Mouse (Mus musculus) liver, postnatal 0 days (tissue): Measurements from ENCODE around the gene Tmem164. TPM values are rescaled to one million over a fixed set of nuclear protein-coding genes. Genes with fewer than 3 reads are reported as not detected.

Experiments used
- ATAC-seq: fragments of 200-750 bp; cut with Nextera tagmentation; 2 replicates; pipeline ENCODE4 v1.8.0; 2017; ENCODE audit warnings: mild to moderate bottlenecking, moderate library complexity
- DNase-seq: peaks from one replicate; pipeline ENCODE4 v3.0.0-alpha.2; 2016
- H3K27ac ChIP-seq: fragments of 300-500 bp; sonication (generic); 2 replicates; pipeline ENCODE4 v1.5.1; 2014; ENCODE audit warnings: antibody characterized with exemption, moderate library complexity, mild to moderate bottlenecking, low read depth
- H3K27me3 ChIP-seq: fragments of 300-500 bp; sonication (generic); 2 replicates; pipeline ENCODE4 v1.6.1; 2014; ENCODE audit warnings: low read length, control low read depth, mixed read lengths; ENCODE audit not compliant: insufficient read depth
- H3K36me3 ChIP-seq: fragments of 300-500 bp; sonication (generic); replicated peaks from 2 replicates; pipeline ENCODE4 v1.6.1; 2014; ENCODE audit warnings: mild to moderate bottlenecking, control low read depth, low read length, moderate library complexity, mixed read lengths; ENCODE audit not compliant: insufficient read depth
- H3K4me1 ChIP-seq: fragments of 300-500 bp; sonication (generic); 2 replicates; pipeline ENCODE4 v1.6.1; 2014; ENCODE audit warnings: antibody characterized with exemption, mild to moderate bottlenecking, control low read depth; ENCODE audit not compliant: insufficient read depth
- H3K4me2 ChIP-seq: fragments of 300-500 bp; sonication (generic); 2 replicates; pipeline ENCODE4 v1.6.1; 2014; ENCODE audit warnings: low read depth, mild to moderate bottlenecking, low read length, moderate library complexity, mixed read lengths
- H3K4me3 ChIP-seq: fragments of 300-500 bp; sonication (generic); 2 replicates; pipeline ENCODE4 v1.5.1; 2014; ENCODE audit warnings: low read depth, low read length
- H3K9ac ChIP-seq: fragments of 300-500 bp; sonication (generic); replicated peaks from 2 replicates; pipeline ENCODE4 v1.6.1; 2014; ENCODE audit warnings: mild to moderate bottlenecking, moderate library complexity
- H3K9me3 ChIP-seq: fragments of 300-500 bp; sonication (generic); 2 replicates; pipeline ENCODE4 v1.6.1; 2016; ENCODE audit warnings: mild to moderate bottlenecking, control low read depth, low read length, mixed read lengths
- CTCF ChIP-seq: sonication (generic); IDR thresholded peaks from 2 replicates; pipeline ENCODE4 v1.5.1; 2016; ENCODE audit warnings: antibody characterized with exemption, low read depth
- EP300 ChIP-seq: IDR thresholded peaks from 2 replicates; pipeline ENCODE4 v1.6.1; 2016; ENCODE audit warnings: antibody characterized with exemption, low read depth, mild to moderate bottlenecking
- WGBS: fragments of 180-500 bp; shearing (Covaris S2); extraction: QIAGEN DNeasy Blood & Tissue Kit; methylation state at CpG from one replicate; pipeline ENCODE4 v1.1.7; 2014; ENCODE audit not compliant: insufficient replicate concordance; 5-methylcytosine and 5-hydroxymethylcytosine counted together
- polyA plus RNA-seq: library from polyadenylated mRNA; unstranded; fragments of >200 nt; fragmentation: Nextera tagmentation; extraction: Ambion mirVana; gene quantifications from 2 replicates; pipeline ENCODE4 v1.2.1, GENCODE M21; 2015

Tmem164 gene
- polyA plus RNA-seq, 1 experiment from 2014 or later = 8.7 TPM

DNA sequence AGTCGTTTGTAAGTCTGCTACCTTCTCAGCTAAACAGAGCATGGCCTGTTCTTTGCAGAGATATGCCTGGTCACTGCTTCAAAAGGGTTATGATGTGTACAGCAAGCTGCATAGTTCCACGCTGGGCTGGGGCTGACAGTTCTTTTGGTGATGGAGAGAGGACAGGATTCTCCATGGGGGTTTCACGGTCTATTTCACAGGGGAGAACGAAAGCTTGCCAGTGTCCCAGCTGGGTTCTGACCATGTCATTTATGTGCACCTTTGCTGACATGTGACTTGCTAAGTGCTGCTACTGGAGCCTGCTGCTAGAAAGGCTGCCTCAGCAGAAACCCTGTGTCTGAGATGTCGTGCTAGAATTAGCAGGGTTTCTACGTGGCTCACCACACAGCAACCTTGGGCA lies 74.3 kb downstream of the Tmem164 start:
- 87% methylated on average over 6 of the region's 6 CpGs for WGBS
- no peaks in the 10 kb centered on the region for H3K9me3 ChIP-seq
- ATAC-seq (no peak), DNase-seq (no peak)
- no peak overlapping the region for H3K4me3 ChIP-seq
- H3K27me3 ChIP-seq = no peaks in the 10 kb centered on the region
- no peak for TF ChIP-seq EP300
- TF ChIP-seq CTCF = no peak
- no peak overlapping the region for H3K27ac ChIP-seq
- no peaks in the 10 kb centered on the region for H3K36me3 ChIP-seq
- H3K4me2 ChIP-seq = no peak overlapping the region
- no peak overlapping the region for H3K9ac ChIP-seq
- H3K4me1 ChIP-seq = no peaks in the 10 kb centered on the region

DNA sequence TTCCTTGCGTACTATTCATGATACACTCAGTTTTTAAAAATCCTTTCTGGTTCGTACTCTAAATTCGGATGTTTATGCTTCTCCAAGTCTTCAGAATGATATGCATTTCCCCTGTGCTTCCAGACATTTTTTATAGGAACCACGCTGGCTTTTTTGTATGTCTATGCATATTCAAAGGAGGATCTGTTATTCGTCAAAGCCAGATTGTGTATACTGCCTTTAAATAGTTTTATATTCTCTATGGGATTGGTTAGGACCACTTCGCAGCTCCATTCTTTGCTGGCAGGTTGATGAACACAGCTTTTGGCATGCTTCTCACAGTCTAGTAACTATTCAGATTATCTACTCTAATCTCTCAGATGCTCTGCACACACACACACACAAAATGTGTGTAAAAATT lies 79.2 kb downstream of the Tmem164 start:
- no peak for TF ChIP-seq EP300
- TF ChIP-seq CTCF = no peak
- Histone ChIP-seq H3K9me3 (no peaks in the 10 kb centered on the region), H3K4me3 (no peak overlapping the region), H3K27me3 (no peaks in the 10 kb centered on the region), H3K36me3 (no peaks in the 10 kb centered on the region), H3K27ac (no peak overlapping the region), H3K9ac (no peak overlapping the region), H3K4me2 (no peak overlapping the region), H3K4me1 (no peaks in the 10 kb centered on the region)
- WGBS = 78% methylated on average over 6 of the region's 6 CpGs
- DNase-seq (no peak), ATAC-seq (no peak)

DNA sequence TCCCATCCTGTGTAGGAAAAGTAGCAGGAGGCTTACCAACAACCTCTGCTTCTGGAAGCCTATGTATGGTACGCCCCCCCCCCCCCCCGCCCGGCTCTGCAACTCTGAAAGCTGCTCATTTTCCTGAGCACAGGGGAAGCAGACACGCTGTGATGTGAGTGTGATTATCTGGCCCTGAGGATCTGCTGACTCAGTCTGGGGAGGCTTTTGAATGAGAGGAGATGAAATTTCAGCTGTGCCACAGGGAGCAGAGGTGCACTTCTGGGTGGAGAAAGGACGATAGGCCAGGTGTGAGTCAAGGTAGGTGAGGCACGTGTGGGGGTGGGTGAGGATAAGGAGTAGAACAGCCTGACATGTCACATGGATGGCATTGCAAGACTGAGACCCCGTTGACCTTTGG lies 82.1 kb downstream of the Tmem164 start:
- no peak overlapping the region for H3K4me2 ChIP-seq
- WGBS = 68% methylated on average over 7 of the region's 7 CpGs

DNA sequence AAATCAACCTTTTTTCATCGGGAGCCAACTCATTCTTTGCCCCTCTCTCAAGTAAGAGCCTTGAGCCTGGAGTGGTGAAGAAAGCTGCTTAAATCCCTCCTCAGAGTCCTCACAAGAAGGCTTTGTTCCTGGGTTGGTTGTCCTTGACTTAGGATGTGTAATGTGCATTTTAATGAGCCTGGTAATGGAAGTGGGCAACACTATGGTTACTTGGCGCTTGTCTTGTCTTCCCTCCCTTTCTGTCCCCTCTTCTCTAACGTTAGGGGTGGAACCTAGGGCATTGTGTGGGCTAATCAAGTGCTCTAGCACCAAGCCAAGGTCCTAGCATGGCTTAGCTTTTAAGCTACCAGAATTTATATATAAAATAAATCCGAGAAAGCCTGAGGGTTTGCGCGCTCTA lies 88.5 kb downstream of the Tmem164 start:
- DNase-seq = no peak
- Histone ChIP-seq H3K9ac (no peak overlapping the region), H3K9me3 (no peaks in the 10 kb centered on the region), H3K36me3 (no peaks in the 10 kb centered on the region), H3K4me2 (no peak overlapping the region), H3K4me1 (no peaks in the 10 kb centered on the region), H3K4me3 (no peak overlapping the region), H3K27me3 (0 out of 2 replicates have a peak, but pooled peaks cover 5% of the 10 kb centered on the region), H3K27ac (no peak overlapping the region)
- no peak for ATAC-seq
- 86% methylated on average over 6 of the region's 6 CpGs for WGBS
- TF ChIP-seq CTCF (no peak), EP300 (no peak)

More for the DNA sequence above, 82.1 kb downstream of the Tmem164 start:
- Histone ChIP-seq H3K27me3 (no peaks in the 10 kb centered on the region), H3K9me3 (no peaks in the 10 kb centered on the region), H3K4me1 (no peaks in the 10 kb centered on the region), H3K36me3 (no peaks in the 10 kb centered on the region), H3K27ac (no peak overlapping the region), H3K4me3 (no peak overlapping the region), H3K9ac (no peak overlapping the region)
- ATAC-seq (no peak), DNase-seq (no peak)
- TF ChIP-seq CTCF = no peak
- no peak for TF ChIP-seq EP300

DNA sequence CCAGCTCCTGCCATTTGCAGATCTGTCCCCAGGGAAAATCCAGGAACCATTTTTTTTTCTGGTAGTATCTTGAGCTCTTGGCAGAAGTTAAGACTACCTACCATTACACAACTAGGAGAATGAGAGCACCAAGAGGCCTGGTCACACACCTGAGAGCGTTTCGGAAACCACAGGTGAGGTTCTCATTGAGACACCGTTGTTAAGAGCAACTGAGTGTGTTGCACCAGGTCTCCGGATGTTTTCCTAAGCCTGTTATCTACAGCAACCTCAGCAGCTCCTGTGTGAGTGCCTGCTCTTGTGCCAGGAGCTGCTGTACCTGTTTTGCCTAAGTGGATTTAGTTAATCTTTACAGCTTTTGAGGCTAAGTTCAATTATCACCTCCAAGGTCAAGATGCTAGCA lies 92.5 kb downstream of the Tmem164 start:
- ATAC-seq (no peak), DNase-seq (no peak)
- H3K36me3 ChIP-seq = no peaks in the 10 kb centered on the region

DNA sequence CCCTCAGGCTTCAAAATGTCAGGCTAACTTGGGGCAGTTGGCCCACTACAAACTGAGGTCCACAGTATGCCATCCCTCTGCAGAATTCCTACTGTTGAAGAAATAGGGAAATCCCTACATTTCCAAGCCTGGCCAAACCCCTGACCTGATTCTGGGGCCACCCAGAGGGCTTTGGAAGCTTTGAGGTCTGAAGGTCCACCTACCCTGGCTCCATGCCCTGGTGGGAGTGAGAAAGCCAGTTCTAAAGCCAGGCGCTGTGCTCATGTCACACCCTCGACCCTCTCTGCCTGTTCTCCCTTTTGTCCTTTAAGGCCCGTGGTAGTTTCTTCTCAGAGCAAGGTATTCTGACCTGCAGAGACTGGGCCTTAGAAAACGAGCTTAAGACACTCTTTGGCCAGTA lies 94.9 kb downstream of the Tmem164 start:
- Histone ChIP-seq H3K9ac (no peak overlapping the region), H3K4me3 (no peak overlapping the region), H3K27ac (no peak overlapping the region), H3K4me1 (peaks cover 4% of the 10 kb centered on the region; the same call in 1 of the 2 replicates), H3K36me3 (no peaks in the 10 kb centered on the region), H3K4me2 (no peak overlapping the region), H3K27me3 (0 out of 2 replicates have a peak, but pooled peaks cover 2% of the 10 kb centered on the region), H3K9me3 (no peaks in the 10 kb centered on the region)
- no peak for DNase-seq
- 73% methylated on average over 4 of the region's 4 CpGs for WGBS
- TF ChIP-seq EP300 = no peak
- TF ChIP-seq CTCF = no peak
- no peak for ATAC-seq

More for the DNA sequence above, 92.5 kb downstream of the Tmem164 start:
- H3K4me3 ChIP-seq = no peak overlapping the region
- H3K27me3 ChIP-seq = 0 out of 2 replicates have a peak, but pooled peaks cover 5% of the 10 kb centered on the region
- TF ChIP-seq EP300 (no peak), CTCF (no peak)
- no peaks in the 10 kb centered on the region for H3K9me3 ChIP-seq
- H3K4me1 ChIP-seq = peaks cover 4% of the 10 kb centered on the region; the same call in 1 of the 2 replicates
- H3K4me2 ChIP-seq = no peak overlapping the region
- H3K9ac ChIP-seq = no peak overlapping the region
- H3K27ac ChIP-seq = no peak overlapping the region
- WGBS = 71% methylated on average over 4 of the region's 4 CpGs

DNA sequence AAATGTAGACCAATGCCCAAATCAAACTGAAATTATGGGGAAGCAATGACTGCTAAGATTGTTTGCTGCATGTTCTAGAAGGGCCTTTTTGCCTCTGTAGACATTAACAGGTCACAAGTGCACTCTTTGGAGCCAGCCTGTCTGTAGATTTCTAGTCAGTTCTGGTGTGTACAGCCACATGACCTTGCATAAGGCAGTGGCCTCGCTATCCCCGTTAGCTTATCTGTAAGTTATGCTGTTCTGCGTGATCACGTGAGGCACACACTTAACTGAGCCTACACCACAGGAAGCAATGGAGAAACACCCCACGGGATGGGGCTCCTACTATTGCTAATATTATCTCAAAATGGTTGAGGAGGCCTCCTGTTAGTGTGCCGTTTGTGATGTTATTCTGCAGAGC lies 97.4 kb downstream of the Tmem164 start:
- Histone ChIP-seq H3K9ac (no peak overlapping the region), H3K36me3 (no peaks in the 10 kb centered on the region), H3K4me1 (peaks cover 4% of the 10 kb centered on the region; the same call in 1 of the 2 replicates), H3K27ac (peak overlapping the region; percentile 44), H3K9me3 (no peaks in the 10 kb centered on the region), H3K4me2 (no peak overlapping the region), H3K4me3 (no peak overlapping the region), H3K27me3 (0 out of 2 replicates have a peak, but pooled peaks cover 2% of the 10 kb centered on the region)
- DNase-seq (peak; percentile 23), ATAC-seq (peak; percentile 92)
- WGBS = 38% methylated on average over 6 of the region's 6 CpGs
- TF ChIP-seq CTCF (no peak), EP300 (0 out of 2 replicates have a peak, but pooled peaks have one; percentile 28)
